Mouse (Mus musculus): ENCODE measurements around the gene Unc50. TPM values are rescaled to one million over a fixed set of nuclear protein-coding genes. Genes with fewer than 3 reads are reported as not detected.

Unc50 gene
- 10 to 100 TPM; 51.4 to 61.1 TPM for total RNA-seq (2021)

GRCm38 (mm10) chr1:37429366-37430296, at the start of gene Unc50, which contains the start of gene Coa5:
Unc50 (plus strand) TSS chr1:37430139.
Coa5 (minus strand) TSS chr1:37430103.
- intact Hi-C loops (cut with DNase I): no loop called here

GRCm38 (mm10) chr1:37380913-37381312, 49.0 kb upstream of the Unc50 start:
- no peak for DNase-seq (ENCODE audit: low spot score in 2 of 2)
- intact Hi-C loops (cut with DNase I): no loop called here

More at GRCm38 (mm10) chr1:37429366-37430296, at the start of gene Unc50, which contains the start of gene Coa5:
- DNase-seq (ENCODE audit: low spot score in 2 of 2): peak; percentile 96 to 97

- no peak for DNase-seq (ENCODE audit: low spot score in 2 of 2)
These were observed 45.6 kb upstream of the Unc50 start for GRCm38 (mm10) chr1:37384304-37384703.

DNA sequence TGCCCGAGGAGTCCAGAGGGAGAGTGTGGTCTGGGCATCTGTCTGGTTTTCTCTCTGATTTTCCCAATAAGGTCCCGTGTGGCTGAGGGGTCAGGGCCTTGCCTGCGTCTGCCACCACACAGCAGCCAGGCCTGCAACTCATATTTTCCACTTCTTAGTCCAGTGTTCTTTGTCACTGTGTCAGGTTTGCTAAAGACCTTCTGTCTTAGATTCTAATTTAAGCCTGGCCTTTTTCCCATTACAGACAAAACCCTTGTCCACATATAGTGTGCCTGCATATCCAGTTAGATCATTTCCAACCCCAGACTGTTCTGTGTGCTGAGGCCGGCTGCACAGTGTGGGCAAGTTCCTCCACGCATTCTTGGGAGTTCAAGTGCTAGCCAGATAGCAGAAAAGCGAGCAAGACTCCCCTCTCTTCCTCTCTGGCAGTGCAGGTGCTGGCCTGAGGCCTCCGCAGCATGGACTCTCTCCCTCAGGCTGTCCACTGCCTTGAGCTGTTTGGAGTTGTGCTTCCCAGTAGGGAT, 43.4 kb upstream of the Unc50 start:
- no peak for DNase-seq (ENCODE audit: low spot score in 2 of 2)
- intact Hi-C loops (cut with DNase I): no loop called here

More at GRCm38 (mm10) chr1:37384304-37384703, 45.6 kb upstream of the Unc50 start:
- intact Hi-C loops (cut with DNase I): no loop called here

- peak; percentile 45 to 47 for DNase-seq (ENCODE audit: low spot score in 2 of 2)
- intact Hi-C loops (cut with DNase I): no loop called here
These were observed 36.8 kb upstream of the Unc50 start for GRCm38 (mm10) chr1:37393174-37393573.

- no peak for DNase-seq (ENCODE audit: low spot score in 2 of 2)
- intact Hi-C loops (cut with DNase I): no loop called here
These were observed 33.5 kb upstream of the Unc50 start for GRCm38 (mm10) chr1:37396481-37396880.

- no peak for DNase-seq (ENCODE audit: low spot score in 2 of 2)
- intact Hi-C loops (cut with DNase I): no loop called here
These were observed 31.0 kb upstream of the Unc50 start for GRCm38 (mm10) chr1:37398961-37399360.

DNA sequence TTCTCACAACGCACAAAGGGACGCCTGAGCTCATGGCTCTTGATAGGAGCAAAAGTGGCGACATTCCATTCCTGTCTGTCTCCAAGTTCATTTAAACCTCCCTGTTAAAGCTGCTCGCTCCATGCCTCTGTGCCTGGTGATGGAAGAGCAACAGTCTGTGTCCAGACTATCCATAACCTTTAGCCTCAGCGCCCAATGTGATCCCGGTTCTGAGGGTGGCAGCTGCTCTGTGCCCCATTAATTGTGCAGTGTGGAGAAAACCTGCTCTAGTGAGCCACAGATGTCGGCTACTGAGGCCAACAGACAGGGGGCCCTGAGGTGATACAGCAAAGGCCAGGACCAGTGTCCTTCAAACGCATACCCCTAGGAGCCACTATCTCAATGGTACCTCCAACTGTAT, 30.2 kb upstream of the Unc50 start:
- intact Hi-C loops (cut with DNase I): no loop called here
- no peak for DNase-seq (ENCODE audit: low spot score in 2 of 2)

- DNase-seq (ENCODE audit: low spot score in 2 of 2): peak; percentile 49 to 57
- intact Hi-C loops (cut with DNase I): loop anchor here (1.0 kb wide), 1 partner anchor 129 kb away; no protein-coding TSS in a partner anchor
These were observed 28.3 kb upstream of the Unc50 start for GRCm38 (mm10) chr1:37401687-37402086.

- intact Hi-C loops (cut with DNase I): no loop called here
- DNase-seq (ENCODE audit: low spot score in 2 of 2): no peak
These were observed 24.8 kb upstream of the Unc50 start for GRCm38 (mm10) chr1:37405137-37405536.

DNA sequence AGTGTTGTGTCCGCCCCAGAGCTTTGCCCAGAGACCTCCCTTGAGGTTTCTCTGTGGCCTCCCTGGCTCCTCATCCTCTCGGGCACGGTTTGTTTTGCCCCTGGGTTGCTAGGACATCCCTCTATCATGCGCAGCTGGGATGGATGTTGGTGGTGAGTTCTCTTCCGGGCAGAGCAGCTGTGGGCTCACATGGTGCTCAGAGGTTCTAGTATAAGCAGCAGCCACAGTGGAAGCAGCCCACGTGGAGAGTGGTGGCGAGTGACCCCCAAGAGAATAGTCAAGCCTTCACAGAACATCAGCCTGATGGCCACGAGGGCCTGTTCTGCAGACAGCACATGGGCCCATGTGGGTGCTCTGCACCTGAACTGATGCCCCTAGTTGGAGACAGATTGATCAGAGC, 22.7 kb upstream of the Unc50 start:
- DNase-seq (ENCODE audit: low spot score in 2 of 2): no peak
- intact Hi-C loops (cut with DNase I): no loop called here

- DNase-seq (ENCODE audit: low spot score in 2 of 2): no peak
- intact Hi-C loops (cut with DNase I): no loop called here
These were observed 21.9 kb upstream of the Unc50 start for GRCm38 (mm10) chr1:37408059-37408458.

GRCm38 (mm10) chr1:37408678-37409077, 21.3 kb upstream of the Unc50 start:
- intact Hi-C loops (cut with DNase I): no loop called here
- no peak for DNase-seq (ENCODE audit: low spot score in 2 of 2)

DNA sequence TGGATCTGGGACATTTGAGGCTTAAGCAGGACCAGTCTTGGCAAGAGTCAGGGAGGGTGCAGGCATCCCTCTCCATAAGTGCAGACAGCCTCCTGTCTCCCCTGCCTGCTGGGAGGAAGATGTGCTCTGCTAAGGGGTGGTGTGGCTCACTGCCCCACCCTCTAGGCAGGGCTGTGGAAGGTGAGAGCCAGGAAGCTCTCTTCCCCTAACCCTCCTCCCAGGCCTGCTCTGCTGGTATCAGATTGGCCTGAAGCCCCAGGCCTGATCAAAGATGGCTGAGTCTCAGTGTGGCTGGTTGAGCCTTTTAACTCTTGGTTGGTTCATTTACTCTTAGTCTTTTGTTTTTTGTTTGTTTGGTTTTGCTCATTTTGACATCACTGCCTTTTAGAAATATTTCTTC, 20.3 kb upstream of the Unc50 start:
- DNase-seq (ENCODE audit: low spot score in 2 of 2): no peak
- intact Hi-C loops (cut with DNase I): no loop called here

DNA sequence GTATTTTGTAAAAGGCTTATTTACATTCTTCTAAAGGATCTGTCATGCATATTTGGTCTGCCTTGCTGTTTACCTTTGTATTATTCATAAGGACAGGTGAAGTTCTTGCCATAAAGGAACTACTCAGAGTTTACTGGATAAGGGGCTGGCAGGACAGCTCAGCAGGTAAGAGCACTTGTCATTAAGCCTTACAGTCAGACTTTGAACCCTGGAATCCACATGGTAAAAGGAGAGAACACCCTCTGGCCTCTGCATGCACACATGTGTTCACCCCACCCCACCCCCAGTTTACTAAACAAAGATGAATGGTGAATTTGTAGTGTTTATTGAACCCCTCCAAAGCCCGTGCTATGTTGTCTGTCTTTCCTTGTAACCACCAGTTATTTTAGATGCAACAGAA, 14.5 kb upstream of the Unc50 start:
- intact Hi-C loops (cut with DNase I): no loop called here

DNA sequence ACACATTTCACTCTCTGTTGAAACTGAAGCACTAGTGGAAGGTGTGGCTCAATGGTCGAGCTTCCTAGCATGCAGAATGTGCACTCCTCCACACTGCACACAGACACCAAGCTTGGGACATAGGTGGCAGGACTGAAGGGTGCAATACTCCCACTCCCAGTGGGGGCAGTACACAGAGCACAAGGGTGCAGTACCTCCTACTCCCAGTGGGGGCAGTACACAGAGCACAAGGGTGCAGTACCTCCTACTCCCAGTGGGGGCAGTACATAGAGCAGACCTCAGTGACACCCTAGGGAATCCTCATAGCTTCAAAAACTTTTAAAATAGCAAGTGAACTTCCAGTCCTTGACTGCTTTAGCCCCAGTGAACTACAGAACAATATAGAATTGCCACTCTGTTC, 10.5 kb upstream of the Unc50 start:
- DNase-seq (ENCODE audit: low spot score in 2 of 2): peak; percentile 40 to 49
- intact Hi-C loops (cut with DNase I): no loop called here

More for the DNA sequence above, 14.5 kb upstream of the Unc50 start:
- no peak for DNase-seq (ENCODE audit: low spot score in 2 of 2)

DNA sequence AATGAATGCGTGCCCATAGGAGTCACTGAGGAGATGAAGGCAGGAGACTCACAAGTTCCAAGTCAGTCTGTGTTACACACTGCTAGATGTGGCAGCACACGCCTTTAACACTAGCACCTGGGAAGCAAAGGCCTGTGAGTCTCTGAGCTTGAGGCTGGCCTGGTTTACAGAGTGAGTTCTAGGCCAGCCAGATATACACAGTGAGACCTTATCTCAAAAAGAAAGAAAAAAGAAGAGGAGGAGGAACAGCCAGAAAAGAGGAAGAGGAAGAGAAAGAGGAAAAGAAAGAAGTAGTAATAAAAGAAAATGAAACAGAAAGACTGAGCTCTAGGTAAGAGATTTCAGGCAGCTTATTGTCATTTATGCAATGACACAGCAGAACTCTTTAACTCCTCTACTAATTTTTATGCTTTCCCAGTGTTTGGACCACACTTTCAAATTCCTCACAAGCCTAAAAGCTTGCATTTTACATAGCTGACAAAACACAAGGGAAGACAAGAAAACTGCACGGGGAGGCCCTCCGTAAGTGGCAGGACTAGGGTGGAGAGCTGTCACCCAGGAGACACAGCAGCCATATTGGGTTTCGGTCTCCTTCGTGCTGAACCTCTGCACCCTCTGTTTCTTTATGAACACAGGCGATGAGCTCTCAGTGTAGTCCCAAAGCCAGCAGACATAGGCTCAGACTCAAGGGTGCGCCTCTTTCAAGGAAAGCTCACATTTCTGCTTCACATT, 2.6 kb upstream of the Unc50 start:
- no peak for DNase-seq (ENCODE audit: low spot score in 2 of 2)
- intact Hi-C loops (cut with DNase I): no loop called here

- no peak for DNase-seq (ENCODE audit: low spot score in 2 of 2)
- intact Hi-C loops (cut with DNase I): no loop called here
These were observed 1.0 kb upstream of the Unc50 start for GRCm38 (mm10) chr1:37428911-37429310.

DNA sequence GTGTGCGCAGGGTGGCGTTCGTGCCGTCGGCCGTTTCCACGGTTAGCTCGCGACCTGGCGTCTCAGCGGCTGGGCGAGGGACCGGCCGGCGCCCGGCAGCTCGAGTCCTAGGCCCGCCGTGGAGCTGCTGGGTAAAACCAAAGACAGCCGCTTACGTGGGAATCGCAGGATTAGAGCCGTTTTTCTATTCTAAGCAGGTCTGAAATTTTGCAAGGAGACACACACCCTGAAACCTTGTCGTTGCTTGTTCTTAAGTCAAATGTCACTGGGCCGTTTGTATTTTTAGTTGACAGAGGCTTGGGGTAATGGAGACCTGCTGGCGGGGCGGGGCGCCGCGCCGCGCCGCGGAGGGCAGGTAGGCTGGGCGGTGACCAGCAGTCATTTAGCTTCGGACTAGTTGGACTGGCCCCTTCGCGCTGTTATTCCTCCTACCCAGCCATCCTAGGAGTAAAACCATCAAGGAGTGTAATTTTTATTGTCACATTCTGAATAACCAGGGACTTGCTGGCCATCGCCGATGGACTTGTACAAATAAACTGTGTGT, 430 bp downstream of the Unc50 start:
- DNase-seq (ENCODE audit: low spot score in 2 of 2): no peak
- intact Hi-C loops (cut with DNase I): no loop called here

DNA sequence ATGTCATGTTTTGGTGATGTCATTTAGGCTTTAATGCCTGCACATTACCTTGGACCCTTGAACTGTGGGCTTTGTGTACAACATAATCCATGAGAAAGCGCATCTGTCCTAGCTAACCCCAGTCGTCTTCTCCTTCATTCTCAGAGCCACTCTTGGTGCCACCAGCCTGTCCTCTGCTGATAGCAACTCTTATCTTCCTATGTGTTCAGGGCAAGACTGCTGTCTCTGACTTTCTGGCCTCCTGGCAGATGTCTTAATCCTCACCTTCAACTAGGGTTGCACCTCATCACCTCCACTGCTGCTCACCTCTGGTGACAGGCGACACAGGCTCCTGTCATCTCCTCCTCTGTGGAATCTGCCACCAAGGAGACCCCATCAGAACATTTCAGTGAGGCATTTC, 6.5 kb downstream of the Unc50 start:
- no peak for DNase-seq (ENCODE audit: low spot score in 2 of 2)
- intact Hi-C loops (cut with DNase I): no loop called here

All from left cerebral cortex, postnatal 36 days (tissue).